Mouse (Mus musculus) olfactory bulb, adult 2 months (tissue): Measurements from ENCODE around the gene Ubald2.

ENCODE experiments used
- CTCF ChIP-seq: fragments of 200-500 bp; IDR thresholded peaks from 2 replicates; pipeline ENCODE4 v1.5.1; 2012; ENCODE audit warnings: low read depth, mild to moderate bottlenecking, low read length, moderate library complexity; ENCODE audit not compliant: insufficient read depth
- POLR2A ChIP-seq: fragments of 200-500 bp; IDR thresholded peaks from 2 replicates; pipeline ENCODE4 v1.6.1; 2012; ENCODE audit warnings: mild to moderate bottlenecking, low read depth, low read length, moderate library complexity; ENCODE audit not compliant: insufficient read depth

GRCm38 (mm10) chr11:116466141-116466540 is 32.2 kb downstream of the Ubald2 start, which contains the start of gene Qrich2:
- TF ChIP-seq CTCF (no peak), POLR2A (no peak)
